Mouse (Mus musculus) spleen, adult 2 months (tissue): ENCODE measurements around the gene Ryr3.

Experiments used
- CTCF ChIP-seq: fragments of 200-500 bp; IDR thresholded peaks from 2 replicates; pipeline ENCODE4 v1.5.1; 2011; ENCODE audit warnings: mild to moderate bottlenecking, inconsistent platforms; ENCODE audit not compliant: insufficient read depth, insufficient read length, insufficient replicate concordance; ENCODE audit errors: extremely low read depth
- POLR2A ChIP-seq: fragments of 200-500 bp; IDR thresholded peaks from 2 replicates; pipeline ENCODE4 v1.6.1; 2011; ENCODE audit warnings: low read depth, low read length, inconsistent platforms

GRCm38 (mm10) chr2:112721217-112721616 is 495.7 kb downstream of the Ryr3 start:
- TF ChIP-seq POLR2A (no peak), CTCF (no peak)
